Mouse (Mus musculus): ENCODE measurements around the gene Tbc1d8.

GRCm38 (mm10) chr1:39466526-39466925 lies 12.0 kb downstream of the Tbc1d8 start:
- TF ChIP-seq POU5F1 (IDR thresholded peaks at IDR 0.05; ENCODE audit: borderline replicate concordance, low read length) (no peak), CTCF (conservative IDR thresholded peaks at IDR 0.05; ENCODE audit: low read length) (no peak), NANOG (IDR thresholded peaks at IDR 0.05; ENCODE audit: borderline replicate concordance, low read length) (no peak)
